Mouse (Mus musculus): ENCODE measurements around the gene Akap2. TPM values are rescaled to one million over a fixed set of nuclear protein-coding genes. Genes with fewer than 3 reads are reported as not detected.

Gene Akap2
- polyA plus RNA-seq, 1 experiment from 2014 or later: 28.2 TPM

GRCm38 (mm10) chr4:57732351-57732750 lies 14.9 kb downstream of the Akap2 start:
- no peaks in the 10 kb centered on the region for H3K27me3 ChIP-seq (replicated peaks; ENCODE audit: control insufficient read depth, insufficient read depth, low read length)
- H3K36me3 ChIP-seq (ENCODE audit: control insufficient read depth, insufficient read depth, low read length): no peaks in the 10 kb centered on the region
- ATAC-seq (replicated peaks; ENCODE audit: low FRiP score, low TSS enrichment, low read depth) (no peak), DNase-seq (ENCODE audit: low spot score) (no peak)
- WGBS: 80% methylated on average over 5 of the region's 5 CpGs
- H3K27ac ChIP-seq (ENCODE audit: low read depth): no peak overlapping the region
- no peaks in the 10 kb centered on the region for H3K4me1 ChIP-seq (replicated peaks; ENCODE audit: control insufficient read depth, insufficient read depth, low read length)
- H3K4me2 ChIP-seq (ENCODE audit: low read length): no peak overlapping the region
- H3K4me3 ChIP-seq (ENCODE audit: low read depth, low read length): no peak overlapping the region
- no peaks in the 10 kb centered on the region for H3K9me3 ChIP-seq (ENCODE audit: control insufficient read depth, low read length)
- no peak overlapping the region for H3K9ac ChIP-seq (ENCODE audit: low read length)

- Histone ChIP-seq H3K36me3 (ENCODE audit: control insufficient read depth, insufficient read depth, low read length) (no peaks in the 10 kb centered on the region), H3K9me3 (ENCODE audit: control insufficient read depth, low read length) (no peaks in the 10 kb centered on the region), H3K27me3 (replicated peaks; ENCODE audit: control insufficient read depth, insufficient read depth, low read length) (no peaks in the 10 kb centered on the region), H3K4me3 (ENCODE audit: low read depth, low read length) (no peak overlapping the region), H3K4me1 (replicated peaks; ENCODE audit: control insufficient read depth, insufficient read depth, low read length) (no peaks in the 10 kb centered on the region), H3K9ac (ENCODE audit: low read length) (no peak overlapping the region), H3K4me2 (ENCODE audit: low read length) (no peak overlapping the region), H3K27ac (ENCODE audit: low read depth) (no peak overlapping the region)
- no peak for ATAC-seq (replicated peaks; ENCODE audit: low FRiP score, low TSS enrichment, low read depth)
- no peak for DNase-seq (ENCODE audit: low spot score)
- WGBS: 70% methylated on average over 3 of the region's 3 CpGs
These were observed 16.0 kb downstream of the Akap2 start for GRCm38 (mm10) chr4:57733445-57733844.

GRCm38 (mm10) chr4:57735426-57735825 lies 18.0 kb downstream of the Akap2 start:
- Histone ChIP-seq H3K4me2 (ENCODE audit: low read length) (no peak overlapping the region), H3K27me3 (replicated peaks; ENCODE audit: control insufficient read depth, insufficient read depth, low read length) (no peaks in the 10 kb centered on the region), H3K27ac (ENCODE audit: low read depth) (no peak overlapping the region), H3K36me3 (ENCODE audit: control insufficient read depth, insufficient read depth, low read length) (no peaks in the 10 kb centered on the region), H3K9me3 (ENCODE audit: control insufficient read depth, low read length) (no peaks in the 10 kb centered on the region), H3K4me1 (replicated peaks; ENCODE audit: control insufficient read depth, insufficient read depth, low read length) (no peaks in the 10 kb centered on the region), H3K4me3 (ENCODE audit: low read depth, low read length) (no peak overlapping the region), H3K9ac (ENCODE audit: low read length) (no peak overlapping the region)
- ATAC-seq (replicated peaks; ENCODE audit: low FRiP score, low TSS enrichment, low read depth): no peak
- 80% methylated on average over 5 of the region's 5 CpGs for WGBS
- DNase-seq (ENCODE audit: low spot score): no peak

GRCm38 (mm10) chr4:57738856-57739552 lies 21.5 kb downstream of the Akap2 start:
- DNase-seq (ENCODE audit: low spot score) (no peak), ATAC-seq (replicated peaks; ENCODE audit: low FRiP score, low TSS enrichment, low read depth) (no peak)
- no peaks in the 10 kb centered on the region for H3K4me1 ChIP-seq (replicated peaks; ENCODE audit: control insufficient read depth, insufficient read depth, low read length)
- H3K27ac ChIP-seq (ENCODE audit: low read depth): no peak overlapping the region
- no peaks in the 10 kb centered on the region for H3K9me3 ChIP-seq (ENCODE audit: control insufficient read depth, low read length)
- no peak overlapping the region for H3K9ac ChIP-seq (ENCODE audit: low read length)
- H3K4me2 ChIP-seq (ENCODE audit: low read length): no peak overlapping the region
- H3K36me3 ChIP-seq (ENCODE audit: control insufficient read depth, insufficient read depth, low read length): no peaks in the 10 kb centered on the region
- no peaks in the 10 kb centered on the region for H3K27me3 ChIP-seq (replicated peaks; ENCODE audit: control insufficient read depth, insufficient read depth, low read length)
- no peak overlapping the region for H3K4me3 ChIP-seq (ENCODE audit: low read depth, low read length)
- WGBS: 55% methylated on average over 8 of the region's 8 CpGs

- DNase-seq (ENCODE audit: low spot score): no peak
- ATAC-seq (replicated peaks; ENCODE audit: low FRiP score, low TSS enrichment, low read depth): no peak
- H3K27me3 ChIP-seq (replicated peaks; ENCODE audit: control insufficient read depth, insufficient read depth, low read length): no peaks in the 10 kb centered on the region
- no peak overlapping the region for H3K4me3 ChIP-seq (ENCODE audit: low read depth, low read length)
- WGBS: 52% methylated on average over 11 of the region's 11 CpGs
- H3K4me1 ChIP-seq (replicated peaks; ENCODE audit: control insufficient read depth, insufficient read depth, low read length): no peaks in the 10 kb centered on the region
- no peaks in the 10 kb centered on the region for H3K36me3 ChIP-seq (ENCODE audit: control insufficient read depth, insufficient read depth, low read length)
- no peak overlapping the region for H3K4me2 ChIP-seq (ENCODE audit: low read length)
- H3K9me3 ChIP-seq (ENCODE audit: control insufficient read depth, low read length): peaks cover 4% of the 10 kb centered on the region; the same call in 1 of the 2 replicates
- H3K9ac ChIP-seq (ENCODE audit: low read length): no peak overlapping the region
- no peak overlapping the region for H3K27ac ChIP-seq (ENCODE audit: low read depth)
These were observed 26.0 kb downstream of the Akap2 start for GRCm38 (mm10) chr4:57743325-57743929.

- 55% methylated on average over 4 of the region's 4 CpGs for WGBS
- DNase-seq (ENCODE audit: low spot score): no peak
- H3K36me3 ChIP-seq (ENCODE audit: control insufficient read depth, insufficient read depth, low read length): no peaks in the 10 kb centered on the region
These were observed 33.2 kb downstream of the Akap2 start for GRCm38 (mm10) chr4:57750651-57751050.

GRCm38 (mm10) chr4:57751054-57751453 lies 33.6 kb downstream of the Akap2 start:
- no peak overlapping the region for H3K4me3 ChIP-seq (ENCODE audit: low read depth, low read length)
- H3K9ac ChIP-seq (ENCODE audit: low read length): no peak overlapping the region
- no peak overlapping the region for H3K27ac ChIP-seq (ENCODE audit: low read depth)
- 63% methylated on average over 4 of the region's 4 CpGs for WGBS
- DNase-seq (ENCODE audit: low spot score): no peak
- ATAC-seq (replicated peaks; ENCODE audit: low FRiP score, low TSS enrichment, low read depth): no peak
- H3K36me3 ChIP-seq (ENCODE audit: control insufficient read depth, insufficient read depth, low read length): no peaks in the 10 kb centered on the region
- H3K4me2 ChIP-seq (ENCODE audit: low read length): no peak overlapping the region
- no peaks in the 10 kb centered on the region for H3K4me1 ChIP-seq (replicated peaks; ENCODE audit: control insufficient read depth, insufficient read depth, low read length)
- no peaks in the 10 kb centered on the region for H3K27me3 ChIP-seq (replicated peaks; ENCODE audit: control insufficient read depth, insufficient read depth, low read length)
- H3K9me3 ChIP-seq (ENCODE audit: control insufficient read depth, low read length): no peaks in the 10 kb centered on the region

More at GRCm38 (mm10) chr4:57750651-57751050, 33.2 kb downstream of the Akap2 start:
- no peak for ATAC-seq (replicated peaks; ENCODE audit: low FRiP score, low TSS enrichment, low read depth)
- Histone ChIP-seq H3K4me3 (ENCODE audit: low read depth, low read length) (no peak overlapping the region), H3K27ac (ENCODE audit: low read depth) (no peak overlapping the region), H3K4me2 (ENCODE audit: low read length) (no peak overlapping the region), H3K4me1 (replicated peaks; ENCODE audit: control insufficient read depth, insufficient read depth, low read length) (no peaks in the 10 kb centered on the region), H3K9ac (ENCODE audit: low read length) (no peak overlapping the region), H3K27me3 (replicated peaks; ENCODE audit: control insufficient read depth, insufficient read depth, low read length) (no peaks in the 10 kb centered on the region), H3K9me3 (ENCODE audit: control insufficient read depth, low read length) (peaks cover 2% of the 10 kb centered on the region; the same call in 1 of the 2 replicates)

- Histone ChIP-seq H3K4me3 (ENCODE audit: low read depth, low read length) (no peak overlapping the region), H3K27me3 (replicated peaks; ENCODE audit: control insufficient read depth, insufficient read depth, low read length) (no peaks in the 10 kb centered on the region), H3K36me3 (ENCODE audit: control insufficient read depth, insufficient read depth, low read length) (no peaks in the 10 kb centered on the region), H3K27ac (ENCODE audit: low read depth) (no peak overlapping the region), H3K4me2 (ENCODE audit: low read length) (no peak overlapping the region), H3K9me3 (ENCODE audit: control insufficient read depth, low read length) (no peaks in the 10 kb centered on the region), H3K4me1 (replicated peaks; ENCODE audit: control insufficient read depth, insufficient read depth, low read length) (no peaks in the 10 kb centered on the region), H3K9ac (ENCODE audit: low read length) (no peak overlapping the region)
- ATAC-seq (replicated peaks; ENCODE audit: low FRiP score, low TSS enrichment, low read depth) (no peak), DNase-seq (ENCODE audit: low spot score) (no peak)
- 85% methylated on average over 11 of the region's 11 CpGs for WGBS
These were observed 34.1 kb downstream of the Akap2 start for GRCm38 (mm10) chr4:57751566-57751965.

- WGBS: 88% methylated on average over 11 of the region's 11 CpGs
- H3K9ac ChIP-seq (ENCODE audit: low read length): no peak overlapping the region
- H3K4me3 ChIP-seq (ENCODE audit: low read depth, low read length): no peak overlapping the region
- no peaks in the 10 kb centered on the region for H3K4me1 ChIP-seq (replicated peaks; ENCODE audit: control insufficient read depth, insufficient read depth, low read length)
- no peaks in the 10 kb centered on the region for H3K27me3 ChIP-seq (replicated peaks; ENCODE audit: control insufficient read depth, insufficient read depth, low read length)
- H3K4me2 ChIP-seq (ENCODE audit: low read length): no peak overlapping the region
- no peak overlapping the region for H3K27ac ChIP-seq (ENCODE audit: low read depth)
- ATAC-seq (replicated peaks; ENCODE audit: low FRiP score, low TSS enrichment, low read depth) (no peak), DNase-seq (ENCODE audit: low spot score) (no peak)
- H3K36me3 ChIP-seq (ENCODE audit: control insufficient read depth, insufficient read depth, low read length): no peaks in the 10 kb centered on the region
- no peaks in the 10 kb centered on the region for H3K9me3 ChIP-seq (ENCODE audit: control insufficient read depth, low read length)
These were observed 37.6 kb downstream of the Akap2 start for GRCm38 (mm10) chr4:57755085-57755484.

Measured in intestine, embryonic 14.5 days (tissue).